Mouse (Mus musculus) limb, embryonic 13.5 days (tissue): ENCODE data around the gene Adora2a. TPM values are rescaled to one million over a fixed set of nuclear protein-coding genes. Genes with fewer than 3 reads are reported as not detected.

Source experiments
- ATAC-seq: fragments of 200-750 bp; cut with Nextera tagmentation; 2 replicates; pipeline ENCODE4 v1.8.0; 2017; ENCODE audit warnings: low read depth, moderate number of reproducible peaks, moderate TSS enrichment; ENCODE audit not compliant: low FRiP score
- H3K27ac ChIP-seq: fragments of 300-500 bp; sonication (generic); 2 replicates; pipeline ENCODE4 v1.5.1; 2015; ENCODE audit warnings: inconsistent platforms, mild to moderate bottlenecking, moderate library complexity
- H3K27me3 ChIP-seq: fragments of 300-500 bp; sonication (generic); 2 replicates; pipeline ENCODE4 v1.6.1; 2015; ENCODE audit warnings: mild to moderate bottlenecking, inconsistent platforms
- H3K36me3 ChIP-seq: fragments of 300-500 bp; sonication (generic); 2 replicates; pipeline ENCODE4 v1.6.1; 2015; ENCODE audit warnings: inconsistent platforms, mild to moderate bottlenecking, moderate library complexity
- H3K4me1 ChIP-seq: fragments of 300-500 bp; sonication (generic); 2 replicates; pipeline ENCODE4 v1.6.1; 2015; ENCODE audit warnings: inconsistent platforms
- H3K4me2 ChIP-seq: fragments of 300-500 bp; sonication (generic); replicated peaks from 2 replicates; pipeline ENCODE4 v1.6.1; 2015; ENCODE audit warnings: inconsistent platforms, mild to moderate bottlenecking, moderate library complexity
- H3K4me3 ChIP-seq: fragments of 300-500 bp; sonication (generic); 2 replicates; pipeline ENCODE4 v1.5.1; 2015; ENCODE audit warnings: moderate library complexity, mild to moderate bottlenecking, inconsistent platforms
- H3K9ac ChIP-seq: fragments of 300-500 bp; sonication (generic); 2 replicates; pipeline ENCODE4 v1.6.1; 2015; ENCODE audit warnings: mild to moderate bottlenecking, inconsistent platforms
- H3K9me3 ChIP-seq: fragments of 300-500 bp; sonication (generic); 2 replicates; pipeline ENCODE4 v1.6.1; 2016; ENCODE audit warnings: inconsistent platforms
- WGBS: fragments of 180-500 bp; shearing (Covaris S2); methylation state at CpG from one replicate; pipeline ENCODE4 v1.1.7; 2015; 5-methylcytosine and 5-hydroxymethylcytosine counted together
- polyA plus RNA-seq: library from polyadenylated mRNA; unstranded; fragments of >200 nt; fragmentation: Nextera tagmentation; extraction: Ambion mirVana; gene quantifications from 2 replicates; pipeline ENCODE4 v1.2.1, GENCODE M21; 2015

Gene Adora2a
- polyA plus RNA-seq, 1 experiment from 2014 or later: 2.6 TPM

- Histone ChIP-seq H3K4me2 (no peak overlapping the region), H3K27ac (no peak overlapping the region), H3K27me3 (no peaks in the 10 kb centered on the region), H3K9ac (no peak overlapping the region), H3K4me3 (no peak overlapping the region), H3K36me3 (peaks cover 70% of the 10 kb centered on the region), H3K9me3 (no peaks in the 10 kb centered on the region), H3K4me1 (peaks cover 18% of the 10 kb centered on the region)
- WGBS: 56% methylated on average over 4 of the region's 4 CpGs
- ATAC-seq: 0 out of 2 replicates have a peak, but pooled peaks have one; percentile 32
These were observed 21.8 kb upstream of the Adora2a start for GRCm38 (mm10) chr10:75294926-75295325.

- ATAC-seq: no peak
- Histone ChIP-seq H3K4me2 (no peak overlapping the region), H3K4me1 (peaks cover 18% of the 10 kb centered on the region), H3K4me3 (no peak overlapping the region), H3K36me3 (peaks cover 83% of the 10 kb centered on the region), H3K9me3 (no peaks in the 10 kb centered on the region), H3K9ac (no peak overlapping the region), H3K27ac (no peak overlapping the region), H3K27me3 (no peaks in the 10 kb centered on the region)
- 93% methylated on average over 5 of the region's 5 CpGs for WGBS
These were observed 18.1 kb upstream of the Adora2a start for GRCm38 (mm10) chr10:75298608-75299007.

- Histone ChIP-seq H3K36me3 (peaks cover 86% of the 10 kb centered on the region), H3K27ac (no peak overlapping the region), H3K4me3 (no peak overlapping the region), H3K4me1 (peaks cover 15% of the 10 kb centered on the region), H3K4me2 (no peak overlapping the region), H3K27me3 (no peaks in the 10 kb centered on the region), H3K9me3 (no peaks in the 10 kb centered on the region), H3K9ac (no peak overlapping the region)
- 60% methylated on average over 5 of the region's 5 CpGs for WGBS
- ATAC-seq: no peak
These were observed 16.8 kb upstream of the Adora2a start for GRCm38 (mm10) chr10:75299785-75300418.

- Histone ChIP-seq H3K9ac (no peak overlapping the region), H3K9me3 (no peaks in the 10 kb centered on the region), H3K4me3 (no peak overlapping the region), H3K36me3 (peaks cover 86% of the 10 kb centered on the region), H3K4me2 (no peak overlapping the region), H3K27ac (no peak overlapping the region), H3K4me1 (peaks cover 12% of the 10 kb centered on the region; the same call in 1 of the 2 replicates), H3K27me3 (no peaks in the 10 kb centered on the region)
- 95% methylated on average over 12 of the region's 12 CpGs for WGBS
- no peak for ATAC-seq
These were observed 15.4 kb upstream of the Adora2a start for GRCm38 (mm10) chr10:75301195-75301806.

- Histone ChIP-seq H3K9me3 (no peaks in the 10 kb centered on the region), H3K27me3 (no peaks in the 10 kb centered on the region), H3K4me1 (peaks cover 12% of the 10 kb centered on the region; the same call in 1 of the 2 replicates), H3K36me3 (peaks cover 89% of the 10 kb centered on the region), H3K9ac (no peak overlapping the region), H3K27ac (no peak overlapping the region), H3K4me2 (no peak overlapping the region), H3K4me3 (no peak overlapping the region)
- 94% methylated on average over 4 of the region's 4 CpGs for whole genome bisulfite sequencing
- ATAC-seq: no peak
These were observed 14.7 kb upstream of the Adora2a start for GRCm38 (mm10) chr10:75301937-75302336.

GRCm38 (mm10) chr10:75302536-75302935 lies 14.1 kb upstream of the Adora2a start:
- Histone ChIP-seq H3K4me3 (no peak overlapping the region), H3K4me2 (no peak overlapping the region), H3K36me3 (peaks cover 89% of the 10 kb centered on the region), H3K27ac (no peak overlapping the region), H3K9me3 (no peaks in the 10 kb centered on the region), H3K9ac (no peak overlapping the region), H3K27me3 (no peaks in the 10 kb centered on the region), H3K4me1 (peaks cover 12% of the 10 kb centered on the region; the same call in 1 of the 2 replicates)
- ATAC-seq: no peak
- WGBS: 90% methylated on average over 4 of the region's 4 CpGs

GRCm38 (mm10) chr10:75303324-75304048 lies 13.2 kb upstream of the Adora2a start:
- H3K36me3 ChIP-seq: peaks cover 91% of the 10 kb centered on the region
- no peak overlapping the region for H3K4me3 ChIP-seq
- H3K4me1 ChIP-seq: peaks cover 12% of the 10 kb centered on the region; the same call in 1 of the 2 replicates
- H3K27me3 ChIP-seq: no peaks in the 10 kb centered on the region
- no peak for ATAC-seq
- H3K27ac ChIP-seq: no peak overlapping the region
- no peak overlapping the region for H3K4me2 ChIP-seq
- H3K9ac ChIP-seq: no peak overlapping the region
- H3K9me3 ChIP-seq: no peaks in the 10 kb centered on the region
- WGBS: 85% methylated on average over 8 of the region's 8 CpGs

GRCm38 (mm10) chr10:75304049-75304405 lies 12.7 kb upstream of the Adora2a start:
- no peak overlapping the region for H3K27ac ChIP-seq
- ATAC-seq: no peak

GRCm38 (mm10) chr10:75304413-75304812 lies 12.3 kb upstream of the Adora2a start:
- 83% methylated on average over 6 of the region's 6 CpGs for WGBS
- H3K27ac ChIP-seq: no peak overlapping the region
- no peak for ATAC-seq

More at GRCm38 (mm10) chr10:75304049-75304405, 12.7 kb upstream of the Adora2a start:
- Histone ChIP-seq H3K4me1 (peaks cover 9% of the 10 kb centered on the region; the same call in 1 of the 2 replicates), H3K4me2 (no peak overlapping the region), H3K27me3 (no peaks in the 10 kb centered on the region), H3K9me3 (no peaks in the 10 kb centered on the region), H3K36me3 (peaks cover 91% of the 10 kb centered on the region), H3K9ac (no peak overlapping the region), H3K4me3 (no peak overlapping the region)
- 100% methylated on average over 5 of the region's 5 CpGs for WGBS

GRCm38 (mm10) chr10:75307130-75307529 lies 9.5 kb upstream of the Adora2a start:
- 93% methylated on average over 7 of the region's 7 CpGs for WGBS
- Histone ChIP-seq H3K9ac (no peak overlapping the region), H3K4me3 (no peak overlapping the region), H3K4me1 (no peaks in the 10 kb centered on the region), H3K27me3 (no peaks in the 10 kb centered on the region), H3K36me3 (peaks cover 97% of the 10 kb centered on the region), H3K9me3 (no peaks in the 10 kb centered on the region), H3K4me2 (no peak overlapping the region), H3K27ac (no peak overlapping the region)
- no peak for ATAC-seq

More at GRCm38 (mm10) chr10:75304413-75304812, 12.3 kb upstream of the Adora2a start:
- H3K4me2 ChIP-seq: no peak overlapping the region
- no peak overlapping the region for H3K9ac ChIP-seq
- no peak overlapping the region for H3K4me3 ChIP-seq
- peaks cover 91% of the 10 kb centered on the region for H3K36me3 ChIP-seq
- no peaks in the 10 kb centered on the region for H3K27me3 ChIP-seq
- H3K9me3 ChIP-seq: no peaks in the 10 kb centered on the region
- H3K4me1 ChIP-seq: 0 out of 2 replicates have a peak, but pooled peaks cover 5% of the 10 kb centered on the region

- no peak overlapping the region for H3K4me3 ChIP-seq
- no peak for ATAC-seq
- H3K4me1 ChIP-seq: peaks cover 11% of the 10 kb centered on the region
- peaks cover 59% of the 10 kb centered on the region for H3K36me3 ChIP-seq
- H3K27ac ChIP-seq: no peak overlapping the region
- WGBS: 78% methylated on average over 7 of the region's 7 CpGs
- no peak overlapping the region for H3K4me2 ChIP-seq
- H3K9me3 ChIP-seq: no peaks in the 10 kb centered on the region
- peaks cover 22% of the 10 kb centered on the region for H3K27me3 ChIP-seq
- H3K9ac ChIP-seq: no peak overlapping the region
These were observed 4.3 kb upstream of the Adora2a start for GRCm38 (mm10) chr10:75312361-75312760.
